Mouse (Mus musculus): ENCODE data around the gene Atp1a2.

- no peak for TF ChIP-seq CTCF (IDR thresholded peaks at IDR 0.05)
- no peak for TF ChIP-seq EP300 (IDR thresholded peaks at IDR 0.05)
Measured at GRCm38 (mm10) chr1:172247216-172247615, 50.6 kb downstream of the Atp1a2 start.
